Mouse (Mus musculus) megakaryocyte, embryonic 14.5 days (primary cell): ENCODE measurements around the gene Btbd11.

Experiments used
- FLI1 ChIP-seq: IDR thresholded peaks from 2 replicates; pipeline ENCODE4 v1.6.1; 2012; ENCODE audit warnings: low read length, inconsistent platforms, mixed read lengths
- GATA1 ChIP-seq: IDR thresholded peaks from 3 replicates; pipeline ENCODE4 v1.6.1; 2012; ENCODE audit warnings: mixed read lengths, low read length, inconsistent platforms, borderline replicate concordance

- TF ChIP-seq GATA1 (no peak), FLI1 (no peak)
Measured at GRCm38 (mm10) chr10:85482064-85482473, 95.5 kb downstream of the Btbd11 start.
